Mouse (Mus musculus): ENCODE measurements at regions not wholly inside any gene's neighbourhood (a gene's known extent, or its start where the extent isn't known, plus 50 kb on each side); places are given as distances from the start of the nearest gene placed in this dataset.

- Histone ChIP-seq H3K27ac (ENCODE audit: insufficient read depth, low read depth) (no peak overlapping the region), H3K27me3 (replicated peaks) (no peaks in the 10 kb centered on the region), H3K4me3 (replicated peaks in 1 of 3; ENCODE audit: low read depth in 2 of 3, low read length in 2 of 3, poor library complexity in 1 of 3) (no peak overlapping the region), H3K9me3 (replicated peaks; ENCODE audit: low read length) (peaks cover 85% of the 10 kb centered on the region), H3K4me1 (ENCODE audit: control insufficient read depth in 1 of 2, insufficient read depth in 2 of 2) (no peaks in the 10 kb centered on the region), H3K36me3 (replicated peaks in 1 of 2; ENCODE audit: control insufficient read depth in 1 of 2, insufficient read depth in 1 of 2, low read length in 1 of 2) (no peaks in the 10 kb centered on the region), H3K9ac (ENCODE audit: insufficient read depth, low read depth) (no peak overlapping the region), H3K4me2 (ENCODE audit: insufficient read depth, low read depth, poor library complexity, severe bottlenecking) (no peak overlapping the region), H3K79me2 (replicated peaks; ENCODE audit: control insufficient read depth, extremely low read depth, insufficient read depth, poor library complexity, severe bottlenecking) (no peaks in the 10 kb centered on the region)
- TF ChIP-seq ETS1 (conservative IDR thresholded peaks at IDR 0.05; ENCODE audit: low read depth, low read length) = no peak
- no peak for TF ChIP-seq MAFK (IDR thresholded peaks at IDR 0.05; ENCODE audit: insufficient replicate concordance, low read length)
- no peak for TF ChIP-seq E2F4 (IDR thresholded peaks at IDR 0.05; ENCODE audit: insufficient replicate concordance, low read depth, low read length)
- TF ChIP-seq USF2 (conservative IDR thresholded peaks at IDR 0.05; ENCODE audit: low read depth, low read length) = no peak
- TF ChIP-seq MAZ (IDR thresholded peaks at IDR 0.05; ENCODE audit: low read depth, low read length) = no peak
- no peak for TF ChIP-seq HCFC1 (IDR thresholded peaks at IDR 0.05; ENCODE audit: low read depth, low read length)
- TF ChIP-seq MEF2A (IDR thresholded peaks at IDR 0.05; ENCODE audit: borderline replicate concordance, low read depth, low read length) = no peak
- no peak for TF ChIP-seq RAD21 (IDR thresholded peaks at IDR 0.05; ENCODE audit: low read depth, low read length)
- no peak for TF ChIP-seq USF1 (IDR thresholded peaks at IDR 0.05; ENCODE audit: low read depth, low read length)
- no peak for TF ChIP-seq TBP (conservative IDR thresholded peaks at IDR 0.05; ENCODE audit: low read depth, low read length)
- TF ChIP-seq ZC3H11A (IDR thresholded peaks at IDR 0.05; ENCODE audit: low read depth, low read length) = no peak
- no peak for TF ChIP-seq ZKSCAN1 (IDR thresholded peaks at IDR 0.05; ENCODE audit: borderline replicate concordance, low read depth, low read length)
- no peak for TF ChIP-seq IRF4 (IDR thresholded peaks at IDR 0.05; ENCODE audit: low read depth, low read length)
- no peak for TF ChIP-seq POLR2AphosphoS2 (IDR thresholded peaks at IDR 0.05; ENCODE audit: low read depth, low read length)
- no peak for TF ChIP-seq CHD2 (IDR thresholded peaks at IDR 0.05; ENCODE audit: low read length)
- TF ChIP-seq ZMIZ1 (IDR thresholded peaks at IDR 0.05; ENCODE audit: low read depth, low read length) = no peak
- TF ChIP-seq EP300 (IDR thresholded peaks at IDR 0.05; ENCODE audit: low read length) = no peak
- TF ChIP-seq PAX5 (IDR thresholded peaks at IDR 0.05; ENCODE audit: low read length) = no peak
- TF ChIP-seq KAT2A (IDR thresholded peaks at IDR 0.05; ENCODE audit: insufficient replicate concordance, low read length) = no peak
- TF ChIP-seq CTCF (conservative IDR thresholded peaks at IDR 0.05 in 1 of 2, IDR thresholded peaks at IDR 0.05 in 1 of 2; ENCODE audit: low read depth in 2 of 2, low read length in 2 of 2) = no peak
- dilution Hi-C loops (cut with MboI; ENCODE audit: extremely low pct_ligation_motif_present, extremely low pct_unique_long_range_greater_than_20kb, low sequenced_read_pairs) (no loop called here), in situ Hi-C loops (cut with MboI; ENCODE audit: low pct_ligation_motif_present, low pct_unique_long_range_greater_than_20kb, low sequenced_read_pairs) (no loop called here)
- no peak for DNase-seq (ENCODE audit: extremely low read depth)
Measured at GRCm38 (mm10) chr12:110200887-110201286, 78.0 kb upstream of the Dio3 start.

- no peak for DNase-seq (ENCODE audit: extremely low read depth)
- Histone ChIP-seq H3K4me3 (replicated peaks in 1 of 3; ENCODE audit: low read depth in 2 of 3, low read length in 2 of 3, poor library complexity in 1 of 3) (no peak overlapping the region), H3K9me3 (replicated peaks; ENCODE audit: low read length) (peaks cover 86% of the 10 kb centered on the region), H3K9ac (ENCODE audit: insufficient read depth, low read depth) (no peak overlapping the region), H3K4me1 (ENCODE audit: control insufficient read depth in 1 of 2, insufficient read depth in 2 of 2) (no peaks in the 10 kb centered on the region), H3K79me2 (replicated peaks; ENCODE audit: control insufficient read depth, extremely low read depth, insufficient read depth, poor library complexity, severe bottlenecking) (no peaks in the 10 kb centered on the region), H3K27ac (ENCODE audit: insufficient read depth, low read depth) (no peak overlapping the region), H3K36me3 (replicated peaks in 1 of 2; ENCODE audit: control insufficient read depth in 1 of 2, insufficient read depth in 1 of 2, low read length in 1 of 2) (no peaks in the 10 kb centered on the region), H3K4me2 (ENCODE audit: insufficient read depth, low read depth, poor library complexity, severe bottlenecking) (no peak overlapping the region), H3K27me3 (replicated peaks) (no peaks in the 10 kb centered on the region)
- TF ChIP-seq KAT2A (IDR thresholded peaks at IDR 0.05; ENCODE audit: insufficient replicate concordance, low read length) (no peak), MAX (IDR thresholded peaks at IDR 0.05; ENCODE audit: low read length) (no peak), MAFK (IDR thresholded peaks at IDR 0.05; ENCODE audit: insufficient replicate concordance, low read length) (no peak), JUN (IDR thresholded peaks at IDR 0.05; ENCODE audit: insufficient read depth, low read depth, low read length) (no peak), EP300 (IDR thresholded peaks at IDR 0.05; ENCODE audit: low read length) (no peak), POLR2A (IDR thresholded peaks at IDR 0.05; ENCODE audit: low read depth, low read length) (no peak), HCFC1 (IDR thresholded peaks at IDR 0.05; ENCODE audit: low read depth, low read length) (no peak), CHD1 (IDR thresholded peaks at IDR 0.05; ENCODE audit: low read depth, low read length) (no peak), TCF12 (IDR thresholded peaks at IDR 0.05; ENCODE audit: low read depth, low read length) (no peak), CHD2 (IDR thresholded peaks at IDR 0.05; ENCODE audit: low read length) (no peak), E2F4 (IDR thresholded peaks at IDR 0.05; ENCODE audit: insufficient replicate concordance, low read depth, low read length) (no peak), SMC3 (IDR thresholded peaks at IDR 0.05; ENCODE audit: low read depth, low read length) (no peak), PAX5 (IDR thresholded peaks at IDR 0.05; ENCODE audit: low read length) (no peak), POLR2AphosphoS2 (IDR thresholded peaks at IDR 0.05; ENCODE audit: low read depth, low read length) (no peak), USF1 (IDR thresholded peaks at IDR 0.05; ENCODE audit: low read depth, low read length) (no peak), MYC (IDR thresholded peaks at IDR 0.05; ENCODE audit: low read depth, low read length) (no peak), MEF2A (IDR thresholded peaks at IDR 0.05; ENCODE audit: borderline replicate concordance, low read depth, low read length) (no peak), CTCF (conservative IDR thresholded peaks at IDR 0.05 in 1 of 2, IDR thresholded peaks at IDR 0.05 in 1 of 2; ENCODE audit: low read depth in 2 of 2, low read length in 2 of 2) (no peak)
- dilution Hi-C loops (cut with MboI; ENCODE audit: extremely low pct_ligation_motif_present, extremely low pct_unique_long_range_greater_than_20kb, low sequenced_read_pairs) = no loop called here
- in situ Hi-C loops (cut with MboI; ENCODE audit: low pct_ligation_motif_present, low pct_unique_long_range_greater_than_20kb, low sequenced_read_pairs) = no loop called here
Measured at GRCm38 (mm10) chr12:110203271-110204014, 75.4 kb upstream of the Dio3 start.

Data from CH12.LX (cell line).